Mouse (Mus musculus): ENCODE results near the gene Oas1a. TPM values are rescaled to one million over a fixed set of nuclear protein-coding genes. Genes with fewer than 3 reads are reported as not detected.
A peak's percentile ranks its signal among the peaks of the same experiment; 100 is the strongest.

The Oas1a gene
- total RNA-seq, 2 experiments from 2014 or later, result 6.4 to 6.9 TPM

GRCm38 (mm10) chr5:120859241-120859640, 48.1 kb downstream of the Oas1a start:
- no peak for ATAC-seq (replicated peaks; ENCODE audit: low FRiP score, low TSS enrichment, poor library complexity, severe bottlenecking)

DNA sequence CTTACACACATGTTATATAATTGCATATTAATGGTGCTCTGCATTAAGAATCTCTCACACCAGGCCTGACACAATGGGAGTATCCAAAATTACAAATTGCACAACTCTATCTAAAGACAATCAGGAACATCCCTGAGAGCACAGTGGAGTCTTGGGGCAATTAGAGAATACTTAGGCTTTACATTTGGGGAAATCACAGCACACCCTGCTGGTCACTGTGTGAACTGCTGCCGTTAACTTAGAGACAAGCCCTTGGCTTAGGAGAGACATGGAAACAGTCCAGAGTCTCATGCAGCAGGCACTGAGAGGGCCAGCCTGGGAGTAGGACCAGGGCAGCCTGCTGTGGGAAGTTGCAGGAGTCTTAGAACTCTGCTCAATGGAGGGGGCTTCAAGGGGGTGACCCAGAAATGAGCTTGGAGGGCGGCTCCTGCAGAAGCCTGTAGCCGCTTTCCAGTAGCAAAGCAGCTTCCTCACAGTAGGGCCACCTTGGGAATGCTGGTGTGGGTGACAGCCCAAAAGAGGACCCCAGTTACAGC, 57.7 kb downstream of the Oas1a start:
- ATAC-seq (replicated peaks; ENCODE audit: low FRiP score, low TSS enrichment, poor library complexity, severe bottlenecking), result peak; percentile 74; the same call in 1 of the 2 replicates

GRCm38 (mm10) chr5:120847067-120847466, 60.3 kb downstream of the Oas1a start, which contains the start of gene Oas1f:
TSS of gene Oas1f (plus strand) at chr5:120847367.
- ATAC-seq (replicated peaks; ENCODE audit: low FRiP score, low TSS enrichment, poor library complexity, severe bottlenecking), result no peak

Other genes with a start within 250 kb of the Oas1a start
- gene Dtx1, start 195.6 kb downstream of the Oas1a start, total RNA-seq (2014; fragmentation: Nextera tagmentation), result 8.7 TPM in 1 of 2 replicates, not detected in the other
- gene Dtx1, start 195.6 kb downstream of the Oas1a start, total RNA-seq (2017), result 0.56 TPM in 1 of 2 replicates, not detected in the other
- 1.7 and 2.0 TPM in 2 replicates for gene Oas2, start 157.7 kb downstream of the Oas1a start, total RNA-seq (2014; fragmentation: Nextera tagmentation)
- gene Oas2, start 157.7 kb downstream of the Oas1a start, total RNA-seq (2017), result 0.72 and 1.3 TPM in 2 replicates
- gene Oas3, start 129.9 kb downstream of the Oas1a start, total RNA-seq (2014; fragmentation: Nextera tagmentation), result 2.3 and 4.2 TPM in 2 replicates
- 1.8 and 2.0 TPM in 2 replicates for gene Oas3, start 129.9 kb downstream of the Oas1a start, total RNA-seq (2017)
- not detected in 2 replicates for gene Oas1e, start 112.0 kb downstream of the Oas1a start, total RNA-seq (2014; fragmentation: Nextera tagmentation)
- gene Oas1e, start 112.0 kb downstream of the Oas1a start, total RNA-seq (2017), result not detected in 2 replicates
- 5.3 and 8.3 TPM in 2 replicates for gene Oas1c, start 95.0 kb downstream of the Oas1a start, total RNA-seq (2014; fragmentation: Nextera tagmentation)
- 3.1 and 26.4 TPM in 2 replicates for gene Oas1c, start 95.0 kb downstream of the Oas1a start, total RNA-seq (2017)
- gene Oas1f, start 60.2 kb downstream of the Oas1a start, total RNA-seq (2014; fragmentation: Nextera tagmentation), result not detected in 2 replicates
- gene Oas1f, start 60.2 kb downstream of the Oas1a start, total RNA-seq (2017), result not detected in 2 replicates
- gene Oas1h, start 46.1 kb downstream of the Oas1a start, total RNA-seq (2014; fragmentation: Nextera tagmentation), result not detected in 2 replicates
- not detected in 2 replicates for gene Oas1h, start 46.1 kb downstream of the Oas1a start, total RNA-seq (2017)
- 2.5 TPM in 1 of 2 replicates, not detected in the other for gene Oas1g, start 19.9 kb downstream of the Oas1a start, total RNA-seq (2014; fragmentation: Nextera tagmentation)
- not detected in 2 replicates for gene Oas1g, start 19.9 kb downstream of the Oas1a start, total RNA-seq (2017)
- gene Oas1d, start 7.0 kb upstream of the Oas1a start, total RNA-seq (2014; fragmentation: Nextera tagmentation), result not detected in 2 replicates
- gene Oas1d, start 7.0 kb upstream of the Oas1a start, total RNA-seq (2017), result not detected in 2 replicates
- gene Rph3a, start 102.6 kb upstream of the Oas1a start, total RNA-seq (2014; fragmentation: Nextera tagmentation), result not detected in 2 replicates
- gene Rph3a, start 102.6 kb upstream of the Oas1a start, total RNA-seq (2017), result not detected in 2 replicates

Measured in megakaryocyte-erythroid progenitor cell, adult 5-6 weeks (primary cell).